Mouse (Mus musculus) intestine, postnatal 0 days (tissue): ENCODE measurements around the gene Snx1. TPM values are rescaled to one million over a fixed set of nuclear protein-coding genes. Genes with fewer than 3 reads are reported as not detected.

Experiments
- ATAC-seq: fragments of 200-750 bp; cut with Nextera tagmentation; 2 replicates; pipeline ENCODE4 v1.8.0; 2017; ENCODE audit warnings: mild to moderate bottlenecking, moderate TSS enrichment, moderate library complexity
- H3K27ac ChIP-seq: fragments of 300-500 bp; sonication (generic); 2 replicates; pipeline ENCODE4 v1.5.1; 2014; ENCODE audit warnings: mild to moderate bottlenecking, low read depth, low read length, moderate library complexity
- H3K27me3 ChIP-seq: fragments of 300-500 bp; sonication (generic); replicated peaks from 2 replicates; pipeline ENCODE4 v1.6.1; 2014; ENCODE audit warnings: low read length, mixed read lengths; ENCODE audit not compliant: control insufficient read depth, insufficient read depth
- H3K36me3 ChIP-seq: fragments of 300-500 bp; sonication (generic); 2 replicates; pipeline ENCODE4 v1.6.1; 2014; ENCODE audit warnings: mild to moderate bottlenecking, moderate library complexity; ENCODE audit not compliant: control insufficient read depth, insufficient read depth
- H3K4me1 ChIP-seq: fragments of 300-500 bp; sonication (generic); replicated peaks from 2 replicates; pipeline ENCODE4 v1.6.1; 2014; ENCODE audit warnings: antibody characterized with exemption, low read length, mixed read lengths; ENCODE audit not compliant: control insufficient read depth, insufficient read depth
- H3K4me2 ChIP-seq: fragments of 300-500 bp; sonication (generic); replicated peaks from 2 replicates; pipeline ENCODE4 v1.6.1; 2014; ENCODE audit warnings: low read depth, mild to moderate bottlenecking, moderate library complexity
- H3K4me3 ChIP-seq: fragments of 300-500 bp; sonication (generic); 2 replicates; pipeline ENCODE4 v1.5.1; 2014; ENCODE audit warnings: low read depth, low read length
- H3K9ac ChIP-seq: fragments of 300-500 bp; sonication (generic); 2 replicates; pipeline ENCODE4 v1.6.1; 2014; ENCODE audit warnings: mild to moderate bottlenecking, low read depth, low read length
- H3K9me3 ChIP-seq: fragments of 300-500 bp; sonication (generic); 2 replicates; pipeline ENCODE4 v1.6.1; 2016; ENCODE audit warnings: mixed run types; ENCODE audit not compliant: control insufficient read depth
- CTCF ChIP-seq: sonication (generic); IDR thresholded peaks from 2 replicates; pipeline ENCODE4 v1.5.1; 2016; ENCODE audit warnings: low read depth, mild to moderate bottlenecking, control low read depth, antibody characterized with exemption, moderate library complexity
- WGBS: fragments of 180-500 bp; shearing (Covaris S2); extraction: QIAGEN DNeasy Blood & Tissue Kit; methylation state at CpG from one replicate; pipeline ENCODE4 v1.1.7; 2014; 5-methylcytosine and 5-hydroxymethylcytosine counted together
- polyA plus RNA-seq: library from polyadenylated mRNA; unstranded; fragments of >200 nt; fragmentation: Nextera tagmentation; extraction: Ambion mirVana; gene quantifications from 2 replicates; pipeline ENCODE4 v1.2.1, GENCODE M21; 2015

Snx1 gene
- polyA plus RNA-seq, 1 experiment from 2014 or later: 122 TPM

DNA sequence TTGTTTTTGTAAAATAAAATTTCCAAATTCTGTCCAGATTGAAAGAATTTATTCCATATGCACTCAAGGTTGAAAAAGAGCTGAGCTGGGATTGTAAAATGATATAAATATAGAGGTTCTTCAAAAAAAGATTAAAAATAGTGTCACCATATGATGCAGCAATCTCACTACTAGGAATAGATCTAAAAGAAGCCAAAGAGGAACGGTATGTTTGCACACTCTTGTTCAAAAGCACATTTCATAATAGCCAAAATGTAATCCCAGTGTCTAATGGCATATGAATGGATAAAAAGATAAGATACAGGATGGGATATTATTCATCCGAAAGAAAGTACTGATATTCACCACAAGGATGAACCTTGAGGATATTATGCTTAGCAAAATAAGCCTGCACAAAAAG lies 6.9 kb downstream of the Snx1 start:
- Histone ChIP-seq H3K36me3 (peaks cover 10% of the 10 kb centered on the region; the same call in 1 of the 2 replicates), H3K27ac (no peak overlapping the region), H3K4me1 (peaks cover 14% of the 10 kb centered on the region; the same call in 1 of the 2 replicates), H3K9me3 (no peaks in the 10 kb centered on the region), H3K4me2 (no peak overlapping the region), H3K27me3 (no peaks in the 10 kb centered on the region), H3K4me3 (no peak overlapping the region), H3K9ac (no peak overlapping the region)
- no peak for ATAC-seq
- TF ChIP-seq CTCF: no peak
- WGBS: 81% methylated on average over 2 of the region's 2 CpGs

GRCm38 (mm10) chr9:66116890-66117289 lies 9.5 kb downstream of the Snx1 start:
- H3K36me3 ChIP-seq: peaks cover 17% of the 10 kb centered on the region
- H3K27ac ChIP-seq: peak overlapping the region; percentile 22
- WGBS: 52% methylated on average over 8 of the region's 8 CpGs
- H3K9me3 ChIP-seq: no peaks in the 10 kb centered on the region
- TF ChIP-seq CTCF: no peak
- no peak overlapping the region for H3K9ac ChIP-seq
- no peaks in the 10 kb centered on the region for H3K27me3 ChIP-seq
- H3K4me2 ChIP-seq: no peak overlapping the region
- peaks cover 10% of the 10 kb centered on the region; the same call in 1 of the 2 replicates for H3K4me1 ChIP-seq
- H3K4me3 ChIP-seq: no peak overlapping the region
- no peak for ATAC-seq

- Histone ChIP-seq H3K9ac (no peak overlapping the region), H3K27ac (no peak overlapping the region), H3K27me3 (no peaks in the 10 kb centered on the region), H3K9me3 (no peaks in the 10 kb centered on the region), H3K4me2 (no peak overlapping the region), H3K4me1 (peaks cover 10% of the 10 kb centered on the region; the same call in 1 of the 2 replicates), H3K36me3 (peaks cover 21% of the 10 kb centered on the region), H3K4me3 (no peak overlapping the region)
- WGBS: 90% methylated on average over 3 of the region's 3 CpGs
- ATAC-seq: no peak
- no peak for TF ChIP-seq CTCF
Observed at GRCm38 (mm10) chr9:66114341-66114740, 12.0 kb downstream of the Snx1 start.

DNA sequence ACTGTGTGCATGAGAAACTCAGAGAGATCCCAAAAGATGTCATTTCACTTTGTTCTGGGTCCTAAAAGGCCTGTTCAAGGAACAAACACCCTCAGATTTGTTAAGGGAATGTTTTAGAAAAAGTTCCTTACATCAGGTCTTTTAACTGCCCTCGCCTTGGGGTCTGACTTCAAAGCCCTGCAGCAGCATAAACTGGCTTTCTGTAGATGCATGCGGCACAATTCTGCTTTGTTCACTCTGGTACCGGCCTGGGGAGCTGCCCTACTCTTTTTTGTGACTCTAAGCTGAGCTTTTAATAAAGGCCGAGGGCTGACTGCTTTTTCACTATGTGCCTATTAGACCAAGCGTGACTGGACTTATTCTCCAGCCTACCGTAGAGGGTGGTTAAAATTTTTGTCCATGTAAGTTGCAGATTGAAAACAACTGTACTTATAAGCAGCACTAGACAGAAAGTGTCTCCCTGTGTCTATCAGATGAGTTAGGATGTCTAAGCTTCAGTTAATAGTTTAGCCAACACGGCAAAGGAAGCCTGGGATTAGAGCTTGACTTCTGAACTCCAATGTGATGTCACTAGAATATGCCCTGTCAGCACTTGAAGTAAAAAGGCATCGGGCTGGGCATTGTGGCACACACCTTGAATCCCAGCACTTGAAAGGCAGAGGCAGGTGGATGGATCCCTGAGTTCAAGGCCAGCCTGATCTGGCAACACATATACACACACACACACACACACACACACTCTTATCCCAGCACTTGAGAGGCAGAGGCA lies 15.6 kb downstream of the Snx1 start:
- no peak overlapping the region for H3K4me3 ChIP-seq
- H3K4me1 ChIP-seq: no peaks in the 10 kb centered on the region
- H3K27me3 ChIP-seq: no peaks in the 10 kb centered on the region
- H3K27ac ChIP-seq: peak overlapping the region; percentile 70
- WGBS: 81% methylated on average over 8 of the region's 8 CpGs
- H3K9me3 ChIP-seq: no peaks in the 10 kb centered on the region
- H3K36me3 ChIP-seq: peaks cover 52% of the 10 kb centered on the region
- no peak overlapping the region for H3K9ac ChIP-seq
- H3K4me2 ChIP-seq: no peak overlapping the region
- no peak for ATAC-seq
- TF ChIP-seq CTCF: no peak

GRCm38 (mm10) chr9:66110126-66110525 lies 16.3 kb downstream of the Snx1 start:
- TF ChIP-seq CTCF: no peak
- Histone ChIP-seq H3K27me3 (no peaks in the 10 kb centered on the region), H3K4me1 (no peaks in the 10 kb centered on the region), H3K4me2 (no peak overlapping the region), H3K9ac (no peak overlapping the region), H3K4me3 (no peak overlapping the region), H3K9me3 (no peaks in the 10 kb centered on the region), H3K27ac (peak overlapping the region; percentile 70), H3K36me3 (peaks cover 54% of the 10 kb centered on the region)
- peak; percentile 56; the same call in 1 of the 2 replicates for ATAC-seq
- WGBS: 48% methylated on average over 8 of the region's 8 CpGs

DNA sequence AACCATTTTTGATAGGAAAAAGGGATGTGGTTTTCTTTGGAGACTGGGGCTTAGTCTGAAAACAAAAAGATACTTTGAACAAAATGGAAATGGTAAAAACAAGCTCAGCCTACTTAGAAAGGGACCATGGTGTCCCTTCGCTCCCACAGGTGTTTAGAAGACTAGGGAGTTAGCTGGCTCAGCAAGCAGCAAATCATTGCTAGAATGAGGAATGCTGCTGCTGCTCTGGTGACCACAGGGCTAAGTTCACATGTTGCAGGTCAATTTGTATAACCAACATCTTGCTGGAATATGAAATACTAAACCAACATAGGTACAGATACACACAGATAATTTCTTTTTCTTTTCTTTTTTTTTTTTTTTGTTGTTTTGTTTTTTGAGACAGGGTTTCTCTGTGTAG lies 16.8 kb downstream of the Snx1 start:
- peak overlapping the region; percentile 70 for H3K27ac ChIP-seq
- no peak for ATAC-seq

More for the DNA sequence above, 16.8 kb downstream of the Snx1 start:
- Histone ChIP-seq H3K4me1 (no peaks in the 10 kb centered on the region), H3K27me3 (no peaks in the 10 kb centered on the region), H3K9ac (no peak overlapping the region), H3K4me2 (no peak overlapping the region), H3K36me3 (peaks cover 55% of the 10 kb centered on the region), H3K4me3 (no peak overlapping the region), H3K9me3 (no peaks in the 10 kb centered on the region)
- 77% methylated on average over 1 of the region's 1 CpGs for WGBS
- TF ChIP-seq CTCF: no peak
